Mouse (Mus musculus) E14TG2a.4 (cell line): ENCODE results near the gene Car6.

ENCODE experiments used
- CTCF ChIP-seq: conservative IDR thresholded peaks from 2 replicates; pipeline ENCODE4 v1.5.1; 2014; ENCODE audit warnings: low read length
- NANOG ChIP-seq: IDR thresholded peaks from 2 replicates; pipeline ENCODE4 v1.6.1; 2014; ENCODE audit warnings: borderline replicate concordance, low read length, mixed read lengths
- POU5F1 ChIP-seq: IDR thresholded peaks from 2 replicates; pipeline ENCODE4 v1.6.1; 2014; ENCODE audit warnings: low read length, borderline replicate concordance

DNA sequence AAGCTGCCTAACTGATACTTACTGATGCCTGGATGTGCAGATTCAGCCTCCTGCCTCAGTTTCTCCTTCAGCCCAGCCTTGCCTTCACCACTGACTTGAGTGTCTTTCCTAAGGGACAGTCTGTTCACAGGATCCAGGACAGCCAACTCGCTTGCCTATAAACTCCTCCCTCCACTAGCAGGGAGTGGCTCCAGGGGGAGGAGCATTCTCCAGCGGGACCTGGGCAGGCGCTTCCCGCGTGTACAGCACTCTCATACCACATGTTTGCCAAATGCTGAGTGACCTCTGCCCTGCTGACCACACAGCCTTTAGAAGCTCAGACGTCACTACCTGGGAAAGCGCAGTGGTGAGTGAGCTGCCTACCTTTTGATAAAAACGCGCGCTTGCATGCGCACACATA lies 19.5 kb upstream of the Car6 start:
- TF ChIP-seq CTCF = no peak
- no peak for TF ChIP-seq POU5F1
- TF ChIP-seq NANOG = no peak
